Mouse (Mus musculus): ENCODE measurements at regions not wholly inside any gene's neighbourhood (a gene's known extent, or its start where the extent isn't known, plus 50 kb on each side); places are given as distances from the start of the nearest gene placed in this dataset.

GRCm38 (mm10) chr17:48790526-48790925, 141.7 kb upstream of the Lrfn2 start:
- no peak for TF ChIP-seq POLR2A (IDR thresholded peaks at IDR 0.05; ENCODE audit: insufficient read depth, low read depth, low read length)
- no peak for TF ChIP-seq EP300 (IDR thresholded peaks at IDR 0.05; ENCODE audit: insufficient read depth, low read depth, low read length)
- TF ChIP-seq CTCF (IDR thresholded peaks at IDR 0.05): no peak

Measured in heart, adult 2 months (tissue).